Mouse (Mus musculus) liver, postnatal 0 days (tissue): ENCODE results near the gene Eif4g3.

ENCODE experiments used
- CTCF ChIP-seq: sonication (generic); IDR thresholded peaks from 2 replicates; pipeline ENCODE4 v1.5.1; 2016; ENCODE audit warnings: antibody characterized with exemption, low read depth
- EP300 ChIP-seq: IDR thresholded peaks from 2 replicates; pipeline ENCODE4 v1.6.1; 2016; ENCODE audit warnings: antibody characterized with exemption, low read depth, mild to moderate bottlenecking

GRCm38 (mm10) chr4:138049547-138049946 is 56.7 kb downstream of the Eif4g3 start:
- TF ChIP-seq CTCF (no peak), EP300 (no peak)
